Mouse (Mus musculus): ENCODE measurements around the gene Wdr64. TPM values are rescaled to one million over a fixed set of nuclear protein-coding genes. Genes with fewer than 3 reads are reported as not detected.

Wdr64 gene
- polyA plus RNA-seq, 1 experiment from 2014 or later: 0.12 TPM

DNA sequence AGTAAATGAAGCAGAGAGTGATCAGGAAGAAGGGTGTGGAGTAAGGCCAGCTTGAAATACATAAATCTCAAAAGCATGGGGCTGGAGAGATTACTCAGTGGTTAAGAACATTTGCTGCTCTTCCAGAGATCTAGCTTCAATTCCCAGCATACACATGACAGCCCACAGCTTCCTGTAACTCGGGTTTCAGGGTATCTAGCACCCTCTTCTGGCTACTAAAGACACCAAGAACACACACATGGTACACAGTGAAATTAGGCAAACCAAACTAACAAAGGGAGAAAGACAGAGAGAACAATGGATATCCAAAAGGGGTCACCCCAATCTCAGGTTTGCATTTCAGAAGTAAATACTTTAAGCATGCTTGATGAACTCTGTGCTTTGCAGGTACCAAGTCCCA lies 113.2 kb downstream of the Wdr64 start:
- no peak overlapping the region for H3K4me2 ChIP-seq (replicated peaks; ENCODE audit: low read depth, low read length)
- H3K27me3 ChIP-seq (ENCODE audit: control insufficient read depth, insufficient read depth, low read length): no peaks in the 10 kb centered on the region
- DNase-seq (ENCODE audit: low spot score): no peak
- no peaks in the 10 kb centered on the region for H3K9me3 ChIP-seq (ENCODE audit: control insufficient read depth, low read length)
- no peak overlapping the region for H3K27ac ChIP-seq (ENCODE audit: low read depth, low read length)
- WGBS: 30% methylated on average over 1 of the region's 1 CpGs
- H3K9ac ChIP-seq (ENCODE audit: low read depth, low read length): no peak overlapping the region
- H3K4me1 ChIP-seq (replicated peaks; ENCODE audit: control insufficient read depth, insufficient read depth, low read length): no peaks in the 10 kb centered on the region
- H3K36me3 ChIP-seq (ENCODE audit: control insufficient read depth, insufficient read depth, low read length): no peaks in the 10 kb centered on the region
- H3K4me3 ChIP-seq (ENCODE audit: low read depth, low read length): no peak overlapping the region
- ATAC-seq (ENCODE audit: low FRiP score): no peak

GRCm38 (mm10) chr1:175823815-175824438 lies 125.5 kb downstream of the Wdr64 start:
- Histone ChIP-seq H3K4me2 (replicated peaks; ENCODE audit: low read depth, low read length) (no peak overlapping the region), H3K9me3 (ENCODE audit: control insufficient read depth, low read length) (no peaks in the 10 kb centered on the region), H3K36me3 (ENCODE audit: control insufficient read depth, insufficient read depth, low read length) (no peaks in the 10 kb centered on the region), H3K9ac (ENCODE audit: low read depth, low read length) (no peak overlapping the region), H3K4me3 (ENCODE audit: low read depth, low read length) (no peak overlapping the region), H3K27me3 (ENCODE audit: control insufficient read depth, insufficient read depth, low read length) (no peaks in the 10 kb centered on the region), H3K27ac (ENCODE audit: low read depth, low read length) (no peak overlapping the region), H3K4me1 (replicated peaks; ENCODE audit: control insufficient read depth, insufficient read depth, low read length) (no peaks in the 10 kb centered on the region)
- 78% methylated on average over 9 of the region's 9 CpGs for WGBS
- DNase-seq (ENCODE audit: low spot score): no peak
- no peak for ATAC-seq (ENCODE audit: low FRiP score)

- no peak for ATAC-seq (ENCODE audit: low FRiP score)
- 90% methylated on average over 7 of the region's 7 CpGs for WGBS
- DNase-seq (ENCODE audit: low spot score): no peak
Observed at GRCm38 (mm10) chr1:175828539-175828938, 130.1 kb downstream of the Wdr64 start.

GRCm38 (mm10) chr1:175829220-175829619 lies 130.8 kb downstream of the Wdr64 start:
- no peak overlapping the region for H3K4me3 ChIP-seq (ENCODE audit: low read depth, low read length)
- ATAC-seq (ENCODE audit: low FRiP score) (no peak), DNase-seq (ENCODE audit: low spot score) (no peak)
- no peaks in the 10 kb centered on the region for H3K4me1 ChIP-seq (replicated peaks; ENCODE audit: control insufficient read depth, insufficient read depth, low read length)
- no peaks in the 10 kb centered on the region for H3K27me3 ChIP-seq (ENCODE audit: control insufficient read depth, insufficient read depth, low read length)
- no peak overlapping the region for H3K4me2 ChIP-seq (replicated peaks; ENCODE audit: low read depth, low read length)
- WGBS: 96% methylated on average over 2 of the region's 2 CpGs
- no peaks in the 10 kb centered on the region for H3K9me3 ChIP-seq (ENCODE audit: control insufficient read depth, low read length)
- H3K36me3 ChIP-seq (ENCODE audit: control insufficient read depth, insufficient read depth, low read length): no peaks in the 10 kb centered on the region
- no peak overlapping the region for H3K27ac ChIP-seq (ENCODE audit: low read depth, low read length)
- H3K9ac ChIP-seq (ENCODE audit: low read depth, low read length): no peak overlapping the region

More at GRCm38 (mm10) chr1:175828539-175828938, 130.1 kb downstream of the Wdr64 start:
- Histone ChIP-seq H3K27me3 (ENCODE audit: control insufficient read depth, insufficient read depth, low read length) (no peaks in the 10 kb centered on the region), H3K27ac (ENCODE audit: low read depth, low read length) (no peak overlapping the region), H3K4me3 (ENCODE audit: low read depth, low read length) (no peak overlapping the region), H3K36me3 (ENCODE audit: control insufficient read depth, insufficient read depth, low read length) (no peaks in the 10 kb centered on the region), H3K9ac (ENCODE audit: low read depth, low read length) (no peak overlapping the region), H3K9me3 (ENCODE audit: control insufficient read depth, low read length) (no peaks in the 10 kb centered on the region), H3K4me2 (replicated peaks; ENCODE audit: low read depth, low read length) (no peak overlapping the region), H3K4me1 (replicated peaks; ENCODE audit: control insufficient read depth, insufficient read depth, low read length) (no peaks in the 10 kb centered on the region)

DNA sequence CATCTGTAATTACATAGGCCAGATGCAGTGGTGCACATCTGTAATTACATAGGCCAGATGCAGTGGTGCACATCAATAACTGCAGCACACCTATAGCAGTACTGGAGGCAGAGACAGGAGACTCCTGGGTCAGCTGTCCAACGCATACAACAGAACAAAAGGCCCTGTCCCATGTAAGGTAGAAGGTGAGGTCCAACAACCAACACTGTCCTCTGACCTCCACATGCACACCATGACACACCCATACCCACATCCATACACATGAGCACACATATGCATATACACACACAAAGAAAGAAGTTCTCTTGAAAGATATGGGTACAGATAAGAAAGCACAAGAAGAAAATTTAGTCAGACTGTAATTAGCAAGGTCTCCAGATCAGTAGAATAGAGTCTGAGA lies 157.1 kb downstream of the Wdr64 start:
- no peak overlapping the region for H3K27ac ChIP-seq (ENCODE audit: low read depth, low read length)
- ATAC-seq (ENCODE audit: low FRiP score) (0 out of 2 replicates have a peak, but pooled peaks have one; percentile 14), DNase-seq (ENCODE audit: low spot score) (no peak)
- H3K4me1 ChIP-seq (replicated peaks; ENCODE audit: control insufficient read depth, insufficient read depth, low read length): no peaks in the 10 kb centered on the region
- H3K9ac ChIP-seq (ENCODE audit: low read depth, low read length): no peak overlapping the region
- H3K27me3 ChIP-seq (ENCODE audit: control insufficient read depth, insufficient read depth, low read length): no peaks in the 10 kb centered on the region
- H3K4me3 ChIP-seq (ENCODE audit: low read depth, low read length): no peak overlapping the region
- H3K9me3 ChIP-seq (ENCODE audit: control insufficient read depth, low read length): no peaks in the 10 kb centered on the region
- H3K36me3 ChIP-seq (ENCODE audit: control insufficient read depth, insufficient read depth, low read length): no peaks in the 10 kb centered on the region
- H3K4me2 ChIP-seq (replicated peaks; ENCODE audit: low read depth, low read length): no peak overlapping the region
- 81% methylated on average over 1 of the region's 1 CpGs for WGBS

Other genes starting within 250 kb of the Wdr64 start
- gene Rgs7, start 206.1 kb upstream of the Wdr64 start, polyA plus RNA-seq (2014; fragmentation: Nextera tagmentation; extraction: Ambion mirVana): 7.5 and 9.4 TPM in 2 replicates
- gene Kmo, start 78.2 kb upstream of the Wdr64 start, polyA plus RNA-seq (2014; fragmentation: Nextera tagmentation; extraction: Ambion mirVana): 0.34 TPM in 1 of 2 replicates, not detected in the other
- 87.3 and 101 TPM in 2 replicates for gene Fh1, start 73.0 kb upstream of the Wdr64 start, polyA plus RNA-seq (2014; fragmentation: Nextera tagmentation; extraction: Ambion mirVana)
- 9.2 and 12.4 TPM in 2 replicates for gene Opn3, start 5.8 kb upstream of the Wdr64 start, polyA plus RNA-seq (2014; fragmentation: Nextera tagmentation; extraction: Ambion mirVana)
- 6.4 and 6.7 TPM in 2 replicates for gene Chml, start 5.7 kb upstream of the Wdr64 start, polyA plus RNA-seq (2014; fragmentation: Nextera tagmentation; extraction: Ambion mirVana)
- 101 and 102 TPM in 2 replicates for gene Exo1, start 182.0 kb downstream of the Wdr64 start, polyA plus RNA-seq (2014; fragmentation: Nextera tagmentation; extraction: Ambion mirVana)
- gene Gm38100, start 221.7 kb downstream of the Wdr64 start, polyA plus RNA-seq (2014; fragmentation: Nextera tagmentation; extraction: Ambion mirVana): not detected in 2 replicates

All from hindbrain, embryonic 11.5 days (tissue).